Mouse (Mus musculus) neutrophil, adult 65 days (primary cell): ENCODE measurements around the gene Gm5617. TPM values are rescaled to one million over a fixed set of nuclear protein-coding genes. Genes with fewer than 3 reads are reported as not detected.

Experiments
- total RNA-seq: library from RNA; stranded (reverse); gene quantifications from 2 replicates; pipeline ENCODE4 v1.2.4, GENCODE M21; 2023

The Gm5617 gene
- 15.9 and 19.1 TPM in 2 replicates for total RNA-seq

DNA sequence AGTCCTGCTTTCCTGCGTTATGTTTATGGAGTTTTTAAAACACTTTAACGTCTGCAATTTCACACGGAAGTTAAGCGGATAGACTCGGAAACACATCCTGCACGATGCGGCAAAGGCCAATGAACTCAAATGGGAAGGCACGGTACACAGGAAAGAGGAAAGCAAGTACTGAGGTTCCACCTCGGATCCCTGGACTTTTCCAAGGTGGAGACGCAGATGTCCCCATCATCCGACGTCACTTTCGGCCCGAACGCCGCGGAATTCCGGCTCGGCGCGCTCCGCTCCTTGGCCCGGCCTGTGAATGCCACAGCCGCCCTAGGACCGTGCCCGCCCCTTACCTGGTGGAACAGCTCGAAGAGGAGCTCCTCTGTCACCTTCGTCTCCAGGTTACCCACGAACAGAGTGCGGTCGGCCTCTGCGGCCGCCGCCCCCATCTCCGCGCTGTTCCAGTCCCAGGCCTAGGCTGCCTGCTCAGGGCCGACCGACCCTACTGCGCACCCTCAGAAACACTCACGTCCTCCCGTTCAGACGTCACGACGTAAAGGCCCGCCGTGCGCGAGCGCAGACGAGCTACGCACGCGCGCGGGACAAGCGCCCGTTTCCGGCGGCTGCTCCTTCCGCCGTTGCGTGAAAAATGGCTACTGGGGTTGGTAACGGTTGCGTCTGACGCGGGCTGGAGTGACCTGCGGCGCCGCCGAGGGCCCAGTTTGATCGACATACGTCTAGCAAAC lies at the start of gene Gm5617, which contains the start of gene Rbm7:
Gene Gm5617 (plus strand): TSS at position 626 of the 731 bp plus-strand sequence.
Gene Rbm7 (minus strand): TSS at position 483 of the 731 bp plus-strand sequence.

DNA sequence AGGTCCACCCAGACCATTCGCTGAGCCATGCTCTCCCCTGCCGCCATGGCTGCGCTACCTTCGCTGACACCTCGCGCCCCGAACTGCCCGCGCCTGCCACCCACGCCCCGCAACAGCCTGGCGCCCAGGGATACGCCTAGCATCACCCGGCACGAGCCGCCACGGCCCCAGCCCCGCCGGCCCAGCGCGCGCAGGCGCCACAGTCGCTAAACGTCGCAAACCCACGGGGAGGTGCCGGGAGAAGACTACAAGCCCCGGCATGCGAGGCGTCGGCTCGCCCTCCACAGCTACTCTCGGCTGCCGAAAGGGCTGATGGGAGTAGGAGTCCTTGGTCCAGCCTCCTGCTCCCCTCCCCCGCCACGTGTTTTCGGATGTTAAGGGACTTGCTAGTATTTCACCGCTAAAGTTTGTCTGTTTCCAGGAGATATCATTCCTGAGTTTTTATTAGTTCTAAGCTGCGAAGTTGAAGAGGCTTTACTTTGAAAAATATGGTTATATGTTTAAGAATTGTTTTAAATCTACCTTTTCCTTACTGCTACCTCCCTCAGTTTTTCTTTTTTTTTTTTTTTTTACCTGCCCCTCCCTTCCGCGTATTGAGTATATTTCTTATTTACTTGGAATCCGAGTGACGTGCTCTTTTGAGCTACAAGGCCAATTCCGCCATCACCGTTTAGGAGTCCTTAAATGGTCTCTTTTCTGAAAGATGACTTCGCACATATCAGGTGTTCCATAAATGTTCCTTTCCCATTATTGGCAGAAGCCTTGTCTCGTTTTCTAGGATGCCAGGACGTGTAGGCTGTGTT lies 14.6 kb upstream of the Gm5617 start, which contains the start of gene Rexo2:
Gene Rexo2 (minus strand): TSS at position 213 of the 803 bp plus-strand sequence.

Other genes starting within 250 kb of the Gm5617 start
- gene Nxpe2, start 142.0 kb upstream of the Gm5617 start, total RNA-seq: 0.22 and 1.8 TPM in 2 replicates
- gene Rexo2, start 14.8 kb upstream of the Gm5617 start, total RNA-seq: 21.6 and 22.1 TPM in 2 replicates
- 129 and 133 TPM in 2 replicates for gene Rbm7, start 143 bp upstream of the Gm5617 start, total RNA-seq
- gene Nnmt, start 109.7 kb downstream of the Gm5617 start, total RNA-seq: 1.4 TPM in 1 of 2 replicates, not detected in the other